Mouse (Mus musculus) monocyte, adult 5-6 weeks (primary cell): ENCODE measurements around the gene Nfia. TPM values are rescaled to one million over a fixed set of nuclear protein-coding genes. Genes with fewer than 3 reads are reported as not detected.

Experiments used
- ATAC-seq: fragments of 153-309, 156-312 bp; replicated peaks from 2 replicates; pipeline ENCODE4 v1.8.0; 2017; ENCODE audit warnings: mild to moderate bottlenecking; ENCODE audit not compliant: low TSS enrichment, insufficient number of reproducible peaks, severe bottlenecking, poor library complexity, low FRiP score
- total RNA-seq: library from RNA; stranded (forward); fragments of 200-1000, 200-491, 200-594 nt; gene quantifications from 3 replicates; pipeline ENCODE4 v1.2.3, GENCODE M21; 2017

The Nfia gene
- total RNA-seq, 1 experiment from 2014 or later = 0.67 TPM

DNA sequence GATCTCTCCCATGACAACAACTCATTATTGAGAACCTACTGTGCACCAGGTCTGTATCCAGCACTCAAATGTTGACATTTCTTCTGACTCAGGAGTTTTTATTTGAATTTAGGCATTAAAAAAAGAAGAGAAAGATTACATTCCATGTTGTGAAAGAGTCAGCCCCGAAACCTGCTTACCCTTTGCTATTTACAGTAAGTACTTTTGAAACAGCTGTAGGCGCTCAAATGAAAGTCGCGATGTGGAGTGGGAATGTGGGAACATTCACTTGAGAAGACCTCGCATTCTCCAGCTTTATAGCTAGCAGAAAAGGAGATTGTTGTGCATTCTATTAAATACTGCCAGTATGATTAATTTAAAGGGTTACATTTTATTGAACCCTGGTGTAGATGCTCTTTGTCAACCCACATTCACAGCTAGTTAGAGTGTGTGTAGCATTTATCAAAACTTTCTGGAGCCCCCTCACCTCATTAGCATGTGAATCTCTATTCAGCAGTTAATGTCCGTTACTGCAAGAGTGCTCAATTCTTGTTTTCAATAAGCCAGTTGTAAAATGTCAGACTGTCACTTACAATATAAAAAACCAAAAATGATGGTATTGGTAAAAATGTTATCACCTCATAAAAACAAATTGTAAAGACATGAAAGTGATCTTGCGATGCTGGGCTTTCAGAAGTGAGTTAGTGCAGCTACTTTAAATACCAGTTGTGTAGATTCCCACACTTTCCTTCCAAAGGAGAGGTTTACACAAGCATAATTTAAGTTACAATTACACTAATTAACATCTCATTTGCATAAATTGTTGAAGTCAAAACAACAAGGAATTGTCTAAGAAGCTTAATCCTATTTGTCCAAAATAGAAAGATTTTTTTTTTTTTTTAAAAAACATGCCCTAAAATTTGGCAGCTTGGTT, 33.6 kb downstream of the Nfia start:
- ATAC-seq = no peak

DNA sequence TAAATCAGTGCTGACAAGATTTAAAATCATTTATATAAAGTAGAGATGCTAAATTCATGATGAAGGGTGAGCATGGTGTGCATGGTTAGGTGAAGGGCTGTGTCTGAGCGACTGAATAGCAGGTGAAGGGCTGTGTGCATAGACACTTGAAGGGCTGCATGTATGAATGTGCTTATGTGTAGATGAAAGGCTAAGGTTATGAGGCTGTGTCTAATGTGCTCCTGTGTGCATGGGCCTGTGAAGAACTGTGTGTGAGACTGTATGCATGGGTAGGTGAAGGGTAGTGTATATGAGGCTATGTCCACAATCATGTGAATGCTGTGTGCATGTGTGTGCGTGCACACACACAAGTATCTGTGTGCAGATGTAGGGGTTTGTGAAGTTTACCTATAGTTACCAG, 34.4 kb downstream of the Nfia start:
- ATAC-seq = no peak

DNA sequence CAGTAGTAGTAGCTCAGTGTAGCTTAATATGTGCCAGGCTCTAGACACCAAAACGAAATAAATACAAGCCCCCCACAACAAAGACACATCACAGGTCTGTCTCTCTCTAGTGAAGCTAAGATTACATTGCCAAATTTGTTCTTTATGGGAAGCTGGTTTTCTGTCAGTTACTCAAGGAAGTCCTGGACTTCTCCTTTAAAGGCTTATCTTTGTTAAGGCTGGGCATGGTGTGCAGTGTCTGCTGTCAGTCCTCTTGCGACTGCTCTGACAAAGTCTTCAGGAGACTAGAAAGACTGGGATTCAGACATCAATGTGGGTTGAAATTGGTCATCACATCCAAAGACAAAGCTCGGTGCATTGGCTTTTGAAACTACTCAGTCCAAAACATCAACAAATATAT, 36.4 kb downstream of the Nfia start:
- no peak for ATAC-seq

DNA sequence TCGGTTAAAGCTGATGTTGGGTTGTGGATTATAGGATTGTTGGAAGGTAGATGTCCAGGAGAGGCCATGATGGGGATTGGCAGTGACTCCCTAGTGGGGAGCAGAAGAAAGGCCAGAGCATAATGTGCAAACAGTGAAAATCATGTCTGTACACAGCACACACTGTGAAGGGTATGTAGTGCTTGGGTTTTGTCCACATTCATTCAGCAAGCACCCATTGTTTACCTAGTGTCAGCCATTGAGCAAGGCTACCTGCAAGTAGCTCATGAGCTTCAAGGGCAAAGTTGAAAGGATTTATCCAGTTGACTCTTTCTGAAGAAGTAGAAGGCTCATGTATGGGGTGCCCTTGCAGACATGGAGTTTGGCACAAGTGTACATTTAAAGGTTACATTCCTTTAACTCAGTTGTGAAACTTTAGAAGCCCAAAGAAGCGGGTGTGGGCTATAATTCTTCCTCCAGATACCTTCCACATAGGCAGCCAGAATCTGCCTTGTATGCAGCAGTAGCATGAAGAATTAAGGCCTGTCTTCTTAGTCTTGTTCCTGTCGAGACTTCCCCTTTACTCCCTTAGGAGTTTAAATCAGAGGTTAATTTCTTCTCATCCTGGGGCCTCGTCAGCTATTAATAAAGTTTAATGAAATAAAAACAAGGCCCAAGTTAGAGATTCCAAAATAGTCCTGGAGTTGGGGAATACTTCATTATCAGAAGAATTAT, 37.2 kb downstream of the Nfia start:
- ATAC-seq = no peak

DNA sequence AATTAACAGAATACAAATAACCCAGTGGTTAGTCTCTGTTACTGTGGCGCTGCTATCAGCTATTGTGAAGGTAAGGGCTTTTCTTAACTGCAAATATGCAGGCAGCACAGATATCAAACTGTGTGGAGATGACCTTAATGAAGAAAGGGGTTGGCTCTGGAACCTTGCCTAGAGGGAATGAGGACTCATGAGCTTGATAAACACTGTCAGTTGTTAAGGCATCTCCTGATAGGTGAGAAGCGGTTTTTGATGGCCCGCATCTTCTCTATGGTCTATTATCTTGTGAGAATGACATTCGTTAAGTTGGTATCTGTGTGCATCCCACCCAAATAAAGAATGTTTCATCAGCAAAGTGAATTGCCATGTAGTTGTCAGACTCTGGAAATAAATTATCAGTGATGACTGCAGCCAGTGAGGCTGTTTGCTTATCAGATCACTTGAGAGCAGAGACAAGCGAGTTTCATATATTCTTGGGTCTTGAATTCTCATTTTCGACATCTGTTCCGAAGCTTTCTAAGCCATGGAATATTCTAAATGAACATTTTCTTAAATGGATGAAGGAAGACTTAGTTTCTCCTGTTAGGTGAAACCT, 37.9 kb downstream of the Nfia start:
- no peak for ATAC-seq

DNA sequence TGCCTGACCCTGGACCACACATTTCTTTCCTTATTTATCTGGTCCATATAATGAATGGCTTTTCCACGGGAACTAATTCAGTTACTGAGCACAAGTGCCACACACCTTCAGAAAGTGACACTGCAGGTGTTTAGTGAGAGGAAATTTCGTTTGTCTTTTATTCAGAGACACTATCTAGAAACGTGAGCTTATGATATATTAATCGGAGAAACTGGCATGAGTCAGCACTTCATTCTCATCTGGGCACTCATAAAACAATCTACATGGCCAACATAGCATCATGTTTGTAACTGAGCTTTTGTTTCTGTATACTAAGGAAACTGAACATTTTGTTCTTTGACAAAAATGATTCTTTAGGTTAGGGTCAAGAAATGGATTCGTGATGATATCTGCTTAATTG, 40.5 kb downstream of the Nfia start:
- no peak for ATAC-seq

DNA sequence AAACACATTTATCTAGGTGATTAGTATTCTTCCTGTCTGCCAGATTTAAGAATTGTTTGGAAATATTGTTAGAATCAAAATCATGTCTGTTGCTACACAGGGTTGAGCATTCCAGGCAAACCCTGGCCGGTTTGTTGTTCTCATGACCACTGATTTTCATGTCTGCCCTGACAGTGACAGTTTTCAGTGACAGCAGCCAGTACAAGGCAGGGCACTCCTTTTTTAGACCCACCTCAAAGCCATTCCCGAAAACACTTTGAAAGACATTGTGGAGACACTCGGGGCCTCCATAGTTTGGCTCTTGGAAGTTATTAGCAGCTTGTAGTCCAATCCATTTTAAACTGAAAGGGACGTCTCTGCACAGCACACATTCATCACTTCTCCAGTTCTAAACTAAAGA, 41.5 kb downstream of the Nfia start:
- ATAC-seq = no peak

DNA sequence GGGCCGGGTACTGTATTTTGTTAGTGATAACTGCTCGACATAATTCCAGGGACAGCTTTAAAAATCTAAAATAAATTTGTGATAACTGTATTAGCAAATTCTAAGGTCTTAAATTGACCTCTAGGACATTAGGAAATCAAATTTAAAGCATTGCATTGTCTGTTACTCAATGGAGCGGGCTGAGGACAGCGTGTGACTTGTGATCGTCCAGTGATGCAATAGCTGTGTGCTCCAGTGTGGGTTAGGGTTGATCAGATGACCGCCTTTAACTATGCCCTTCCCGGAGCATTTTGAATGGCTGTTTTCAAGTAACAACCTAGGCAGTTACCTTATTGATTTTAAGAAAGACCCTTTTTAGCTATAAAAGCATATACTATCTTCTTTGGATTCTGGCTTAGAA, 42.0 kb downstream of the Nfia start:
- no peak for ATAC-seq

DNA sequence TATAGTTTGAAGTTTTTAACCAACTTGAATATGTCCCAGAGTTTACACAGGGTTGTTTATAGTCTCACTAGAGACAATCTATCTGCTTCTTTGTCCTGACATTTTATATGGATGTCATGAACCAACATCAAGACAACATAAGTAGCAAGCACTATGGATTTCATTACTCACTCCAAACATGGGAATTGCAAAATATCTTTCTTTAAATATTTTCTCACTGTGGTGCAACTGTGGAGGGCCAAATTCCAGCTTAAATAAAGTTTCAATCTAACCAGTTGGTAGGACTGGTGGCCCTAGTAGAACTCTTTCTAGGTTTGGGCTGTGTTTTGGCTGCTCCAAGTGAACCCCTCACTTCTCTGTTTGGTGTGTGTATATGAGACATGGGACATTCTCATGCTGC, 43.5 kb downstream of the Nfia start:
- ATAC-seq = no peak

DNA sequence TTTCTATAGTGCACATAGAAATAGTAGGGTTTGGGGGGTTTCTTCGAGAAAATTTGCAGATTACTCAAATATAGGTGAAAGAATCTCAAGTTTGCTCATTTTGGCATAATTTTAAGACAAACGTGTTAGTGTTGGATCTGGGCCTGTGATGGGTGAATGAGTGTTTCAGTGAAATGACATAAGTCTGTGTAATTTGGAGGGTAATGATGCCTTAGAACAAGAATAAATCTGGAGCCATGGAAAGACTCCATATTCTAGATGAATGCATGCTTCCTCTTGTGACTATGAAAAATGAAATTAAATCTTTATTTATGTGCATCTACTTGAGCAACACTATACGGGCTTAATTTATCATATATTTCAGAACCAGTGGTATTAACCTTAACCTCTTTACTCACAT, 44.2 kb downstream of the Nfia start:
- ATAC-seq = no peak

DNA sequence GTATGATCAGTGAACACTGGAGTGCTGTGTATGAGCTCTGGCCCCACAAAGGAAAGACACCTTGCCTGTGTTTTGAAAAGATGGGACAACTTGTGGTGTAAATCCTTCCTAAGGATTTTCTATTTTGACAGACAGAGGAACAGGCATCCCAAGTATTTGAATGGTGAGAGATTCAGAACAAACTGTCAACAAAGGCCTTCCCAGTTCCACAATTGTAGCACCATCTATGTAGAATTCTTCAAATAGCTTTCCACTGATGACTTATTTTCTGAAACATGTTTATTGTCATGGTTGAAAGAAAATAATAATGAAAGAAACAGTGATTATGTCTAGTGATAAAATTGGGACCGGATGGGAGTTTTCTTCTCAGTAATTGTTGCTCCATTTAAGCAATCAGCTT, 45.2 kb downstream of the Nfia start:
- no peak for ATAC-seq

DNA sequence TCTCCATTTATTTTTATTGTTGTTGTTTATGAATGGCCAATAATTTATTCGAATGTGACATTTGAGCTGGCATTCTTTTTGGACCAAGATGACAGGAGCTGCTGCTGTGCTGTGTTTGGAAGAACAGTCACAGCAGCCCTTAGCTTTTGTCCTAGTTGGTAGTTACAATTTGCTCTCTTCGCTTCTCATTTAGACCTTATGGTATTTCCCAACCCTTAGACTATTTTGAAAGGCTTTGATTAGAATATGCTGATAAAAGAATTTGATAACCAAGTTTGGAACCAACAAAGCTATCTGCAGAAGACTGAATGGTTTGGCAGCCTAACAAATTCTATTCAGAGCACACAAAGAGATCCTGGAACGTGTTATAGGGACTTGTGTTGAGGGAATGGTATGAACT, 46.0 kb downstream of the Nfia start:
- ATAC-seq = no peak

DNA sequence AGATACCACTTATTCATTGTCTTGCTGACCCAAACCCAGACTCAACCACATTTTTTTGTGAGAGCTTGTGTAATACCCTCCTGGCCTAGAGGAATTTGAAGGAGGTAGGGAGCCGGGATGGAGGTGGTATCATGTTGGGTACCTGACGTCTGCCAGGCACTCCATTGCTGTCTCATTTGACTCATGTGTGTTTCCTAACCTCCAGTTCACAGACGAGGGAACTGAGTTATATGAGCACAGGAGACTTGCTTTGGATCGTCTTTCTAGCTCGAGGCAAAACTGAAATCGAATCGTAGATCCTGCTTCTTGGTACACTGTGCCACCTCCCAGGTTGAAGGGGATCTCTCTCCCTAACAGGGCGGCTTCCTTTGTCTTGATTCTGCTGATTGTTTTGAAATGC, 46.6 kb downstream of the Nfia start:
- ATAC-seq = no peak

DNA sequence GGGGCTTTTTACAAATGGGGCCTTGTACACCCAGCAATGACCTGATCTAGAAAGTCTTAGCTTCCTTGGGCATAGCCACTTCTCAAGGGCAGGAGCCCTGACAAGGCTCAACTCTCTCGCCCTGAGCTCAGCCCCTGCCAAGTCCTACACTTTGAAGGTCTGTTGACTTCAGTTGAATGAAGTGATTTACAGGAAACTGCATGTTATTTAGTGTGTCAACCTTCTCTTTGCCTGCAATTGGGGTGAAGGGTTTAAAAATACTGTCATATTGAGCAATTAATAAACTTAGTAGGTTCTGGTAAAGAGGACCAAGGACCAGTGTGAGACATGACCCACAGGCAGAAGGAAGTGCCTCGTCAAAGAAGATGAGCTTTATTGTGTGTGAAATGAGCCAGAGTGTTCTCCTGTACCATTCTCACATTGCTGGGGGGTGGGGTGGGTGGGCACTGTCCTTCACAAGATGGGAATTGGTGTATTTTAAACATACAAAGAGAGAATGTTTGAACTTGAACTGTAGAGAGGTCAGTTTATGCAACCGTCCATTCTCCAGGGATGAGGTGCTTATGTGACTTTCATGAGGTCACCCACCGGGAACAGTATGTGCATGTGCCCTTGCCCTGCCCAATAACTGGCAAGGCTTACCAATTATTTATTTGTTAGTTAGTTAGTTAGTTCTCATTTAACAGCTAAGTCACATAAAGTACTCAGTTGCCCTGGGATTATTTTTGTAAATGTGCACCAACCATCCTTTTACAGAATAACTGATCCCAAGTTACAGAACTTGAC, 48.1 kb downstream of the Nfia start:
- no peak for ATAC-seq

DNA sequence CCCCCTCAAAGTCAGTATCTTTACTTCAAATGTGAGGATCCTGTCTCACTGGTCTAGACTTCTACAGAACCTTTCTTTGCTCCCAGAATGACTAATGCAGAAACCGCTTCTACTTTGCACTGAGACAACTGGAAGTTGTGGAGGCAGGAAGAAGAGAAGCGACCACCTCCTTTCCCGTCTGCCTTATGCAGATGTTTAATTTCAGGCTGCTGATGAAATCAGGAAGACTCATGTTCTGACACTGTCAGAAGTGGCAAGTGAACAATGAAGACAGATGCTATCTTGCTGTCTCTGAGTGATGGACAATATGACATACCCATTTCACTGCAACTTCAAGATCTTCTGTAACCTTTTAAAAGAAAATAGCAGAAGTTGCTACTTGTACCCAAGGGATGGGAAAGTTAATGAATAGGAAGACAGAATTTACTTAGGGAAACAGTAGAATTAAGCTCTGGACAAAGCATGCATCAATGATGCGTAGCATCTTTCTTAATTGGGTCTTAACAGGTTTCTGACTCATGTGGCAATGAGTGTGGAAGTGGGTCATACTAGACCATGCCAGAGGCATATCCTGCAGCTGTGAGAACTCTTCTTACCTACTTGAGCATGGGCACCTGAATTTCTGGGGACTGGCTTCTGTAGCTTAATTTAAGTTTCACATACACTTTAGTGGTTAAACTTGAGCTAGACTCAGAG, 49.2 kb downstream of the Nfia start:
- no peak for ATAC-seq

DNA sequence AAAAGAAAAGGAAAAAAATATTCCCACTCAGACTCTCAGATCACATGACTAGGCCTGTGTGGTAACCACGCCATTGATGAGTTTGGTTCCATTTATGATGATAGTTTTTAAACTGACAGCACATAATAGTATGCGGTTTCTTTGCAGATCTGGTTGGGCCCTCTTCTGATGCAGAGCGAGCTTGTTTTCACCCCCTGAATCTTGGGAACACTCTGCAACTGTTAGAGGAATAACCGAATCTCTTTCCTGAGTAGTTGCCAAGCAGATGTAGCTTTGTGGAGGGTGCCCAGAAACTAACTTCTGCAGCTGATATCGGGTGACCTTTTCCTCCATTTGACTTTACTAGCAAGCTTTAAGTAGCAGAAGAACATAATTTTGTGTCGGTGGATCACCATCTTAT, 51.0 kb downstream of the Nfia start:
- ATAC-seq = no peak

DNA sequence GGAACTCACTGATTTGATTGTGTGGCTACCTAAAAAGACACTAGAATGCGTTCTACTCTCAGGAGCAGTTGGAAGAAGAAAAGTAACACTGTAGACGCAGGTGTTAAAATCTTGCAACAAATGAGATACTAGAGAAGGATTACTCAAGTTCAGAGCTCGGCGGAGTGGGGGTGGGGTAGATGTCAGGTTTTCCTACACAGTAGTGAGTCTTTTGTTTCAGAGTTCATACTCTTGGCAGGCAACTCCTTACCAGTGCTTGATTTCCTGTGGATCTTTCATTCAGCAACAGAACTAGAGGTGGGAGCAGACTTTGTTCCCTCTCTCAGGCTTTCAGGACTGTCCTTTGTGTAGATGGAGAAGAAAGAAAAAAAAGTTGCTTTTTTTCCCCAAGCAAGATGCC, 51.9 kb downstream of the Nfia start:
- ATAC-seq = no peak

DNA sequence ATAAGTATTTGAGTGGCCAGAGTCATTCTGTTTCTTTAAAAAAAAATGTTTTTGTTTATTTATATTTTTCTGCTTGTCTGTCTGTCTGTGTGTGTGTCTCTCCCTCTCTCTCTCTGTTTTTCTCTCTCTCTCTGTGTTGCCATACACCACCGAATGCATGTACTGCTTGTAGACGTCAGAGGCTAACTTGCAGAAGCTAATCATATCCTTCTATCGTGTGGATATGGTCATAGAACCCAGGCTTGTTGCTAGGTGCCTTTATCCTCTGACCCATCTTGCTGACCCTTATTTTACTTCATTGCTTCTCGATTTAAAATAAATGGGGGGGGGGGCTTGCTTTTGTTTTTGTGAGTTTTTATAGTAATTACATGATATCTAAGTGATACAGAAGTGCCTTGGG, 52.9 kb downstream of the Nfia start:
- no peak for ATAC-seq

DNA sequence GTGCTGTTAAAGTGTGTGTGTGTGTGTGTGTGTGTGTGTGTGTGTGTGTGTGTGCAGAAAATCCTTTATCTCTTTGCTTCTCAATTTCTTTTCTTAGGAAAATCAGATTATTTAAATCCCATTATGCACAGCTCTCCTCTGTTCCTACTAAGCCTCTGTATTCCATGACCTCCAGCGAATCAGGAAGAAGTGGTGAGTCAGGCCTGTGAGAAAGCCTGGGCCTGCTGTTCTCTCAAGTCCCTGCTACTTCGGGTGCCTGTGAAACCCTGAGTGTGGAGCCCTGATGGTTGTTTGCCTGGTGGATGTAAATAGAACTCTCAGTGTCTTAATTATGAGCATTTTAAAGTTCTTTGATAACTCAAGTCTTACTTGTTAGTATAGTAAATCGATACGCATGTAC, 53.3 kb downstream of the Nfia start:
- no peak for ATAC-seq
